Mouse (Mus musculus): ENCODE measurements around the gene H2-DMa.
A peak's percentile ranks its signal among the peaks of the same experiment; 100 is the strongest.

GRCm38 (mm10) chr17:34128944-34129791 lies 9.8 kb downstream of the H2-DMa start:
- peak; percentile 46; the same call in 1 of the 2 replicates for TF ChIP-seq POLR2A (IDR thresholded peaks at IDR 0.05; ENCODE audit: control insufficient read depth, extremely low read depth, insufficient read depth, low read length, poor library complexity)
- 0 out of 2 replicates have a peak, but pooled peaks have one; percentile 7 for TF ChIP-seq CTCF (IDR thresholded peaks at IDR 0.05; ENCODE audit: borderline replicate concordance, control insufficient read depth, extremely low read depth, insufficient read depth, low read length, poor library complexity)
